Mouse (Mus musculus) myocyte (in vitro differentiated cells): ENCODE measurements at regions not wholly inside any gene's neighbourhood (a gene's known extent, or its start where the extent isn't known, plus 50 kb on each side); places are given as distances from the start of the nearest gene placed in this dataset.

Experiments
- E2F4 ChIP-seq: IDR thresholded peaks from one replicate; pipeline ENCODE4 v1.6.1; 2011; ENCODE audit warnings: mild to moderate bottlenecking, control low read depth, moderate library complexity; ENCODE audit not compliant: insufficient read depth
- MAX ChIP-seq: IDR thresholded peaks from one replicate; pipeline ENCODE4 v1.6.1; 2011; ENCODE audit warnings: low read depth, mild to moderate bottlenecking, control low read depth
- POLR2A ChIP-seq: IDR thresholded peaks from one replicate; pipeline ENCODE4 v1.6.1; 2011; ENCODE audit warnings: low read depth, mild to moderate bottlenecking, control low read depth, moderate library complexity; ENCODE audit not compliant: insufficient read length
- POLR2AphosphoS2 ChIP-seq: IDR thresholded peaks from one replicate; pipeline ENCODE4 v1.6.1; 2011; ENCODE audit warnings: low read depth, control low read depth; ENCODE audit not compliant: insufficient read length
- REST ChIP-seq: IDR thresholded peaks from one replicate; pipeline ENCODE4 v1.6.1; 2011; ENCODE audit warnings: mild to moderate bottlenecking, control low read depth, moderate library complexity; ENCODE audit not compliant: insufficient read depth, insufficient read length

GRCm38 (mm10) chr10:99959279-99959678 is 56.2 kb upstream of the Kitl start:
- TF ChIP-seq MAX, result no peak
- no peak for TF ChIP-seq REST
- no peak for TF ChIP-seq E2F4
- TF ChIP-seq POLR2A, result no peak
- TF ChIP-seq POLR2AphosphoS2, result no peak
